ENCODE assay signal across 12 mouse cellular contexts in genomic region chr11:31822556-31822955, GRCm38 (mm10). TPM values are rescaled to one million over a fixed set of nuclear protein-coding genes. Genes with fewer than 3 reads are reported as not detected.
DNase-seq lines count a peak whose midpoint lies in the region; ATAC-seq and TF ChIP-seq lines count a peak whose summit lies in the region.
"Had no signal": no experiment of that assay in that cellular context is flagged by ENCODE, and none has a peak within 500 bp of the region (broad histone marks: within the 10 kb centered on the region; RNA-seq: fewer than 3 reads in every experiment).

No protein-coding gene starts in this region.

- H3K27me3 ChIP-seq in hindbrain, embryonic 13.5 days, result 0 out of 2 replicates have a peak, but pooled peaks cover 3% of the 10 kb centered on the region
- H3K27me3 ChIP-seq in hindbrain, embryonic 10.5 days (ENCODE audit: insufficient read depth, poor library complexity, severe bottlenecking), result no peaks in the 10 kb centered on the region
- no peaks in the 10 kb centered on the region for H3K27me3 ChIP-seq in neural tube, embryonic 15.5 days (replicated peaks)
- no peaks in the 10 kb centered on the region for H3K27me3 ChIP-seq in stomach, postnatal 0 days (ENCODE audit: control insufficient read depth, insufficient read depth, low read length)
- H3K27me3 ChIP-seq: neural tube, embryonic 12.5 days had no signal

- peaks cover 21% of the 10 kb centered on the region for H3K4me1 ChIP-seq in hindbrain, embryonic 13.5 days (replicated peaks)
- peaks cover 24% of the 10 kb centered on the region for H3K4me1 ChIP-seq in hindbrain, embryonic 10.5 days (replicated peaks)
- peaks cover 28% of the 10 kb centered on the region for H3K4me1 ChIP-seq in neural tube, embryonic 15.5 days
- H3K4me1 ChIP-seq in stomach, postnatal 0 days (replicated peaks; ENCODE audit: control insufficient read depth, insufficient read depth), result no peaks in the 10 kb centered on the region
- H3K4me1 ChIP-seq: neural tube, embryonic 12.5 days had no signal

- DNase-seq in hindbrain, embryonic 10.5 days (ENCODE audit: low spot score), result no peak
- no peak for DNase-seq in neural tube, embryonic 10.5 days (ENCODE audit: extremely low spot score, low spot score)
- peak; percentile 40 for DNase-seq in gastrocnemius, postnatal 14 days
- no peak for DNase-seq in stomach, postnatal 0 days (ENCODE audit: low spot score)
- DNase-seq in lung, postnatal 10 days, result no peak
- DNase-seq: cerebellum, adult 8-10 months; right cerebral cortex, postnatal 14 days had no signal

- no peak overlapping the region for H3K9ac ChIP-seq in hindbrain, embryonic 13.5 days
- no peak overlapping the region for H3K9ac ChIP-seq in neural tube, embryonic 15.5 days (replicated peaks)
- no peak overlapping the region for H3K9ac ChIP-seq in stomach, postnatal 0 days (ENCODE audit: low read length)
- H3K9ac ChIP-seq: lung, embryonic 14.5 days; neural tube, embryonic 12.5 days had no signal

- peak overlapping the region; percentile 55; the same call in 1 of the 2 replicates for H3K27ac ChIP-seq in hindbrain, embryonic 13.5 days
- H3K27ac ChIP-seq in hindbrain, embryonic 10.5 days, result no peak overlapping the region
- H3K27ac ChIP-seq in neural tube, embryonic 15.5 days (replicated peaks), result peak overlapping the region; percentile 24; the same call in 1 of the 2 replicates
- H3K27ac ChIP-seq in stomach, postnatal 0 days (replicated peaks), result peak overlapping the region; percentile 45; the same call in 1 of the 2 replicates
- H3K27ac ChIP-seq: neural tube, embryonic 12.5 days had no signal

- H3K4me2 ChIP-seq in hindbrain, embryonic 13.5 days, result no peak overlapping the region
- no peak overlapping the region for H3K4me2 ChIP-seq in neural tube, embryonic 15.5 days
- no peak overlapping the region for H3K4me2 ChIP-seq in stomach, postnatal 0 days (replicated peaks; ENCODE audit: low read depth)
- H3K4me2 ChIP-seq: lung, embryonic 14.5 days; neural tube, embryonic 12.5 days had no signal

- no peak for TF ChIP-seq CTCF in stomach, postnatal 0 days (IDR thresholded peaks at IDR 0.05; ENCODE audit: low read depth)

- ATAC-seq in hindbrain, embryonic 13.5 days (ENCODE audit: low FRiP score), result no peak
- ATAC-seq in neural tube, embryonic 15.5 days (ENCODE audit: low FRiP score), result no peak
- ATAC-seq in stomach, postnatal 0 days (ENCODE audit: low FRiP score, low TSS enrichment), result peak; percentile 8; the same call in 1 of the 2 replicates
- ATAC-seq in activated CD4-positive, CD25-positive, alpha-beta regulatory T cell, adult 4 months, result no peak

- intact Hi-C loops in gastrocnemius, postnatal 14 days (cut with DNase I; ENCODE audit: low total_unique reads), result no loop called here

- H3K4me3 ChIP-seq in hindbrain, embryonic 13.5 days, result no peak overlapping the region
- H3K4me3 ChIP-seq in hindbrain, embryonic 10.5 days, result no peak overlapping the region
- H3K4me3 ChIP-seq in neural tube, embryonic 15.5 days (replicated peaks), result no peak overlapping the region
- no peak overlapping the region for H3K4me3 ChIP-seq in stomach, postnatal 0 days (ENCODE audit: low read depth, low read length)
- H3K4me3 ChIP-seq: neural tube, embryonic 12.5 days had no signal

- no peaks in the 10 kb centered on the region for H3K9me3 ChIP-seq in hindbrain, embryonic 13.5 days
- no peaks in the 10 kb centered on the region for H3K9me3 ChIP-seq in hindbrain, embryonic 10.5 days
- no peaks in the 10 kb centered on the region for H3K9me3 ChIP-seq in neural tube, embryonic 15.5 days (replicated peaks)
- no peaks in the 10 kb centered on the region for H3K9me3 ChIP-seq in stomach, postnatal 0 days (ENCODE audit: control insufficient read depth, low read length)
- H3K9me3 ChIP-seq: neural tube, embryonic 12.5 days had no signal

- 84% methylated on average over 9 of the region's 9 CpGs for WGBS in hindbrain, embryonic 13.5 days
- WGBS in hindbrain, embryonic 10.5 days, result 94% methylated on average over 9 of the region's 9 CpGs
- 75% methylated on average over 9 of the region's 9 CpGs for WGBS in neural tube, embryonic 15.5 days
- 78% methylated on average over 9 of the region's 9 CpGs for WGBS in stomach, postnatal 0 days

- no peaks in the 10 kb centered on the region for H3K36me3 ChIP-seq in hindbrain, embryonic 13.5 days
- no peaks in the 10 kb centered on the region for H3K36me3 ChIP-seq in hindbrain, embryonic 10.5 days
- H3K36me3 ChIP-seq in neural tube, embryonic 15.5 days, result no peaks in the 10 kb centered on the region
- H3K36me3 ChIP-seq in stomach, postnatal 0 days (ENCODE audit: control insufficient read depth, insufficient read depth, low read length), result no peaks in the 10 kb centered on the region
- H3K36me3 ChIP-seq: neural tube, embryonic 12.5 days had no signal

- no peak for TF ChIP-seq EP300 in stomach, postnatal 0 days (optimal IDR thresholded peaks at IDR 0.05)

RNA-seq across cellular contexts. Expression of gene Cpeb4, which starts 49.5 kb away (rescaled TPM):
- 16.0 and 16.1 TPM in 2 replicates for polyA plus RNA-seq in hindbrain, embryonic 13.5 days (2015; fragmentation: Nextera tagmentation; extraction: Ambion mirVana)
- polyA plus RNA-seq in hindbrain, embryonic 10.5 days (2016; fragmentation: Nextera tagmentation; extraction: Ambion mirVana), result 5.4 and 6.0 TPM in 2 replicates
- 13.6 and 17.0 TPM in 2 replicates for polyA plus RNA-seq in neural tube, embryonic 15.5 days (2015; fragmentation: Nextera tagmentation; extraction: Ambion mirVana)
- total RNA-seq in gastrocnemius, postnatal 14 days (2021), result 10 to 100 TPM; 63.1 to 66.2 TPM
- polyA plus RNA-seq in stomach, postnatal 0 days (2015; fragmentation: Nextera tagmentation; extraction: Ambion mirVana), result 5.7 and 6.1 TPM in 2 replicates
- polyA plus RNA-seq in activated CD4-positive, CD25-positive, alpha-beta regulatory T cell, adult 4 months (2017; shearing (Covaris generic)), result 1 to 10 TPM; 6.7 to 8.7 TPM
